Mouse (Mus musculus) embryo, embryonic 9.5 days (tissue): Measurements from ENCODE around the gene Nav1.

ENCODE experiments used
- DNase-seq: peaks from one replicate; pipeline ENCODE4 v3.0.0-alpha.2; 2017; ENCODE audit errors: extremely low spot score

Nav1 gene

GRCm38 (mm10) chr1:135517469-135517868, 89.6 kb downstream of the Nav1 start:
- DNase-seq = no peak

GRCm38 (mm10) chr1:135516511-135517305, 90.4 kb downstream of the Nav1 start:
- DNase-seq = no peak

GRCm38 (mm10) chr1:135515633-135516238, 91.4 kb downstream of the Nav1 start:
- DNase-seq = no peak

GRCm38 (mm10) chr1:135514913-135515632, 92.0 kb downstream of the Nav1 start:
- DNase-seq = no peak

- DNase-seq = no peak
Observed at GRCm38 (mm10) chr1:135514046-135514445, 93.0 kb downstream of the Nav1 start.

GRCm38 (mm10) chr1:135513464-135513863, 93.6 kb downstream of the Nav1 start:
- no peak for DNase-seq

- peak; percentile 73 for DNase-seq
Observed at GRCm38 (mm10) chr1:135510346-135510977, 96.6 kb downstream of the Nav1 start.

- DNase-seq = no peak
Observed at GRCm38 (mm10) chr1:135509145-135510084, 97.7 kb downstream of the Nav1 start.

- DNase-seq = no peak
Observed at GRCm38 (mm10) chr1:135508349-135508634, 98.8 kb downstream of the Nav1 start.

GRCm38 (mm10) chr1:135507572-135508348, 99.3 kb downstream of the Nav1 start:
- no peak for DNase-seq

GRCm38 (mm10) chr1:135505499-135505898, 101.6 kb downstream of the Nav1 start:
- DNase-seq = no peak

- no peak for DNase-seq
Observed at GRCm38 (mm10) chr1:135503436-135503835, 103.7 kb downstream of the Nav1 start.

- DNase-seq = no peak
Observed at GRCm38 (mm10) chr1:135502750-135503149, 104.3 kb downstream of the Nav1 start.

- no peak for DNase-seq
Observed at GRCm38 (mm10) chr1:135502135-135502534, 105.0 kb downstream of the Nav1 start.

- peak; percentile 75 for DNase-seq
Observed at GRCm38 (mm10) chr1:135498455-135499358, 108.4 kb downstream of the Nav1 start.

- DNase-seq = no peak
Observed at GRCm38 (mm10) chr1:135495048-135495447, 112.0 kb downstream of the Nav1 start.

- no peak for DNase-seq
Observed at GRCm38 (mm10) chr1:135493862-135494261, 113.2 kb downstream of the Nav1 start.

- no peak for DNase-seq
Observed at GRCm38 (mm10) chr1:135492406-135492805, 114.7 kb downstream of the Nav1 start.

- no peak for DNase-seq
Observed at GRCm38 (mm10) chr1:135490931-135491666, 116.0 kb downstream of the Nav1 start.
